Comparison of ENCODE assay signal across 34 mouse cellular contexts in the genomic region with DNA sequence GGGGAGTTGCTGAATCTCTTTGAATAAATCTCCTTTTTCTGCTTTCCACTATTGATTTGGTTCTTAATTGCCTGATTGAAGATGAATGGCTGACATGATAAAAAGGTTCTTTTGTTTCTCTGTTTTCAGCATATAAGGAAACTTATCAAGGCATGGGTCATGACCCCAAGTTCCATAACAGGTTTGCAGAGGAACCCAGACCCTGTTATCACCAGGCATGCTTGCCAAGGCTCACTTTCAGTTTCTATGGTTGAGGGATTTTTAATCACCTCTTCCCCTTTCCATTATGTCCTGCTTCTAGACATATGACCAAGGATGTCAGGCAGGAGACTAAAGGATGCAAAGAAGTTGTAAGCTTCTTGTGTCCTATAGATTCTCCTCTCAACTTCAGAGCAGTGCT. TPM values are rescaled to one million over a fixed set of nuclear protein-coding genes. Genes with fewer than 3 reads are reported as not detected.
"Had no signal": no experiment of that assay in that cellular context is flagged by ENCODE, and none has a peak within 500 bp of the region (broad histone marks: within the 10 kb centered on the region; RNA-seq: fewer than 3 reads in every experiment).

No protein-coding gene starts in this region.

- H3K4me1 ChIP-seq: hindbrain, embryonic 15.5 days; limb, embryonic 13.5 days; limb, embryonic 15.5 days had no signal

- ATAC-seq: hindbrain, postnatal 0 days; intestine, embryonic 16.5 days; liver, embryonic 12.5 days had no signal

- H3K36me3 ChIP-seq: heart, embryonic 13.5 days; heart, embryonic 15.5 days; hindbrain, embryonic 10.5 days; hindbrain, embryonic 12.5 days; hindbrain, embryonic 15.5 days; kidney, embryonic 15.5 days; limb, embryonic 13.5 days; limb, embryonic 15.5 days; liver, embryonic 12.5 days had no signal

- H3K27ac ChIP-seq: gastrocnemius, adult 2 months; heart, adult 2 months; heart, embryonic 13.5 days; heart, embryonic 15.5 days; hindbrain, embryonic 10.5 days; hindbrain, embryonic 12.5 days; hindbrain, embryonic 15.5 days; hindbrain, postnatal 0 days; kidney, embryonic 15.5 days; kidney, postnatal 0 days; limb, embryonic 13.5 days; limb, embryonic 15.5 days; liver, embryonic 12.5 days; liver, embryonic 14.5 days had no signal

- H3K4me3 ChIP-seq: gastrocnemius, adult 2 months; heart, adult 2 months; heart, embryonic 13.5 days; heart, embryonic 15.5 days; hindbrain, embryonic 10.5 days; hindbrain, embryonic 12.5 days; hindbrain, embryonic 15.5 days; kidney, embryonic 15.5 days; limb, embryonic 13.5 days; limb, embryonic 15.5 days; liver, embryonic 12.5 days had no signal

- DNase-seq: gastrocnemius, adult 2 months; gastrocnemius, postnatal 14 days; gastrocnemius, postnatal 36 days; heart, adult 2 months; heart, postnatal 14 days; heart, postnatal 4 days; kidney, adult 11 months; kidney, adult 2 months; kidney, adult 9 months; kidney, postnatal 14 days; kidney, postnatal 36 days; layer of hippocampus, adult 9-11 months; layer of hippocampus, postnatal 36 days; left cerebral cortex, postnatal 4 days had no signal

- H3K27me3 ChIP-seq: heart, embryonic 13.5 days; heart, embryonic 15.5 days; hindbrain, embryonic 12.5 days; hindbrain, embryonic 15.5 days; limb, embryonic 15.5 days had no signal

- H3K9ac ChIP-seq: heart, embryonic 13.5 days; heart, embryonic 15.5 days; hindbrain, embryonic 12.5 days; hindbrain, embryonic 15.5 days; kidney, embryonic 15.5 days; limb, embryonic 13.5 days; limb, embryonic 15.5 days; liver, embryonic 12.5 days; liver, embryonic 14.5 days had no signal

- H3K4me2 ChIP-seq: heart, embryonic 11.5 days; heart, embryonic 13.5 days; heart, embryonic 15.5 days; hindbrain, embryonic 12.5 days; hindbrain, embryonic 15.5 days; kidney, embryonic 15.5 days; limb, embryonic 13.5 days; limb, embryonic 15.5 days; liver, embryonic 12.5 days had no signal

- H3K9me3 ChIP-seq: heart, embryonic 13.5 days; heart, embryonic 15.5 days; hindbrain, embryonic 10.5 days; hindbrain, embryonic 12.5 days; hindbrain, embryonic 15.5 days; kidney, embryonic 15.5 days; limb, embryonic 13.5 days; limb, embryonic 15.5 days; liver, embryonic 12.5 days had no signal

RNA-seq across cellular contexts. Expression of a gene that starts 37.3 kb away (rescaled TPM):
- total RNA-seq: hindbrain, postnatal 0 days; layer of hippocampus, adult 18-20 months; layer of hippocampus, postnatal 14 days; layer of hippocampus, postnatal 36 days; left cerebral cortex, adult 18-20 months; left cerebral cortex, adult 8-10 months; left cerebral cortex, postnatal 10 days; left cerebral cortex, postnatal 25 days had no signal
